Mouse (Mus musculus) right cerebral cortex, postnatal 14 days (tissue): ENCODE results near the gene Zp3.

ENCODE experiments used
- DNase-seq: peaks from one replicate; pipeline ENCODE4 v3.0.0; 2022

Gene Zp3

GRCm38 (mm10) chr5:136014877-136015276, 35.0 kb downstream of the Zp3 start:
- no peak for DNase-seq

GRCm38 (mm10) chr5:136015586-136015985, 35.7 kb downstream of the Zp3 start:
- no peak for DNase-seq

GRCm38 (mm10) chr5:136016014-136016876, 36.3 kb downstream of the Zp3 start:
- DNase-seq = no peak

- no peak for DNase-seq
Observed at GRCm38 (mm10) chr5:136017262-136017661, 37.4 kb downstream of the Zp3 start.

GRCm38 (mm10) chr5:136018726-136019125, 38.8 kb downstream of the Zp3 start:
- DNase-seq = no peak

GRCm38 (mm10) chr5:136019907-136020306, 40.0 kb downstream of the Zp3 start:
- DNase-seq = no peak

- DNase-seq = no peak
Observed at GRCm38 (mm10) chr5:136025712-136026111, 45.8 kb downstream of the Zp3 start.

- DNase-seq = no peak
Observed at GRCm38 (mm10) chr5:136026859-136027258, 47.0 kb downstream of the Zp3 start.

GRCm38 (mm10) chr5:136027612-136028311, 47.9 kb downstream of the Zp3 start:
- DNase-seq = no peak

GRCm38 (mm10) chr5:136034868-136035267, 55.0 kb downstream of the Zp3 start:
- DNase-seq = no peak

GRCm38 (mm10) chr5:136035285-136035684, 55.4 kb downstream of the Zp3 start:
- no peak for DNase-seq

GRCm38 (mm10) chr5:136036667-136037066, 56.8 kb downstream of the Zp3 start:
- no peak for DNase-seq
